Mouse (Mus musculus) embryo, embryonic 10.5 days (tissue): Measurements from ENCODE around the gene Atp6v1e1.
"Not testable (repeated sequence)": the region's sequence is repeated elsewhere in the genome, so short reads cannot be mapped to it uniquely, and the experiment has no call there.

Experiments
- DNase-seq: peaks from one replicate; pipeline ENCODE4 v3.0.0-alpha.2; 2015; ENCODE audit warnings: low spot score

Atp6v1e1 gene

GRCm38 (mm10) chr6:120820144-120820543 lies 2.4 kb downstream of the Atp6v1e1 start:
- DNase-seq, result no peak

- no peak for DNase-seq
These were observed 3.3 kb downstream of the Atp6v1e1 start for GRCm38 (mm10) chr6:120819294-120819693.

- DNase-seq, result not testable (repeated sequence)
These were observed 10.6 kb downstream of the Atp6v1e1 start for GRCm38 (mm10) chr6:120811999-120812398.

- DNase-seq, result no peak
These were observed 14.9 kb downstream of the Atp6v1e1 start for GRCm38 (mm10) chr6:120807738-120808081.

GRCm38 (mm10) chr6:120806999-120807737 lies 15.4 kb downstream of the Atp6v1e1 start:
- no peak for DNase-seq

GRCm38 (mm10) chr6:120799581-120800041 lies 23.0 kb downstream of the Atp6v1e1 start:
- no peak for DNase-seq

DNA sequence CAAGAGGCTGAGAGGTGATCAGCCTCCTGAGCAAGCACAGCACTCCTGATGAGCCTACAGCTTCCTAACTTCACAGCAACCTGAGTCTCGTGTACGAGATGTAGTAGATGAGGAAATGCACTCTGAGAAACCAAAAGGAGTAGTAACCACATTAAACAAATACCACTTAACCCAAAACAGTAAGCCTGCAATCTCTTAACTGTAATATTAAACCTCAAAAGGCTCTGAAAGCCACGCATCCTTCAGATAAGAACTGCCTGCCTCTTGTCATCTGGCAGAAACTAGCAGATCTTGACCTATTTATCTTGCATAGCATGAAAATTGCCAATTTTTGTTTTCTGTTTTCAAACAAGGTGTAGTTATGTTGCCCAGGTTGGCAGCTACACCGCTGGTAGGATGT lies 23.7 kb downstream of the Atp6v1e1 start:
- no peak for DNase-seq

- DNase-seq, result no peak
These were observed 24.6 kb downstream of the Atp6v1e1 start for GRCm38 (mm10) chr6:120798019-120798418.

GRCm38 (mm10) chr6:120796111-120796510 lies 26.5 kb downstream of the Atp6v1e1 start:
- DNase-seq, result no peak

DNA sequence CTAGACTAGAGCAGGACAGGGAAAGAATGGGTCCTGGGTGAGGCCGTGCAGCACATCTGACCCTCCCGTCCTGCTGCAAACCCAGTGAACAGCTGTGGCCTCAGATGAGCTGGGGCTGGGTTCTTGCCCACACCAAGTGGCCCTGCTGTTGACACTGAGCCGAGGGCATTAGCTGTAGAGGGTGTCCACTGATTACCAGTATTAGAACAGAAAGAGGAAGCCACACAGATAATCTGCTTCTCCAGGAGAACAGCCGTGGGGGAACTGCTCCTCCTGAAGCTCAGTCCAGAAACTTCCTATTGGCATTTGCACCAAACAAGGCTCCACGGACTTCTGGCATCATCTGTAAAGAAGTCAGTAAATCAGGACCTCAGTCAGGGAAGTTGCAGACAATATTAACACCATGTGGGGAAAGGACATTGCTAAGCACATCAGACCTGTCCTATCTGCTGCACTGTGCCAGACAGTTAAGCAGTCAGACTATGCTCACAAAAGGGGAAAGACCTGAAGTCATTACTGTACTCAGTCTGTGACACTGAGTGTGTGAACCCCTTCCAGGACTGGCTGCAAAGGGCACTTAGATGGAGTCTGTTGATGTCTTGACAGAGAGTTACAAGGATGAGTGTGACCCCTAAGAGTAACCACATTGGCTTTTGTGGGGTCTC lies 27.0 kb downstream of the Atp6v1e1 start:
- no peak for DNase-seq

DNA sequence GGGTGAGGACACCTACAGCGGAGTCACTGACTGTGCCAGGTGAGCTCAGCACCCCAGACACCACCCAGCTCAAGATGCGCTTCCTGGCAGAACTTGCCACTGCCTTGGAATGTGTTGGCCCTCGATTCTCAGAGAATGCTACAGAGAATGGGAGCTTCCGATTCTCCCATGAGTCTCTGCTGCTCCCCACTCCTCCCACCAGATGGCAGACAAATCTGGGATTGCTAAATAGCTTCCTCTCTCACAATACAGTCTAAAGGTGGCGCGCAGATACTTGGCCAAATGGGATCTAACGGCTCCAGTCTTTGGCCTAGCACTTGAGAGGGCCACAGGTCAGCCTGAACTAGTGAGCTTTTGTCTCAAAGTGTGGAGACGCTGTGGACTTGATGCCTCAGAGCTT lies 29.6 kb downstream of the Atp6v1e1 start:
- DNase-seq, result no peak

- no peak for DNase-seq
These were observed 31.9 kb downstream of the Atp6v1e1 start for GRCm38 (mm10) chr6:120790717-120791116.

DNA sequence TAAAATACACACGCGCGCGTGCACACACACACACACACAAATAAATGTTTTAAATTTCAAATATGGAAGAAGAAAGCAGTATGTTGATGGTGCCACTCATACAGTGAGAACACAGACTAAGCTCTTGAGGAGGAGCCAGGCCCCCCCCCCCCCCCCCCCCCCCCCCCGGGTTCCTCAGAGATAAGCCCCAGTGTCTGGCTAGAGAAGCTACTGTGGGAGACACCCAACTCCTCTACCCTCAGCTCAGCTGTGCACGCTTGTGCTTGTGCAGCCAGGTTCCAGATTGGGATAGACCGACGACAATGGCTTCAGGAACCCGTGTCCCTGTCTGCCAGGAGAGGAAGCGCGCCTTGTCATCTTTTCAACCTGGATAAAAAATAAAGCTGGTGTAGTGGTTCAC lies 32.4 kb downstream of the Atp6v1e1 start:
- no peak for DNase-seq

DNA sequence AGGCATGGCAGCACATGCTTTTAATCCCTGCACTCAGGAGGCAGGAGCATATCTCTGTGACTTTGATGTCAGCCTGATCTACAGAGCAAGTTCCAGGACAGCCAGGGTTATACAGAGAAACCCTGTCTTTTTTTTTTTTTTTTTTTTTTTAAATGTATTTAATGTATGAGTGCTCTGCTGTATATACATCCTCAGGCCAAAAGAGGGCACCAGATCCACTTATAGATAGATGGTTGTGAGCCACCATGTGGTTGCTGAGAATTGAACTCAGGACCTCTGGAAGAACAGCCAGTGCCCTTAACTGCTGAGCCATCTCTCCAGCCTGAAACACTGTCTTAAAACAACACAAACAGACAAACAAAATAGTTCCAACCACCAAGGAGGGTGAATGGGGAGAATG lies 33.7 kb downstream of the Atp6v1e1 start:
- DNase-seq, result peak; percentile 57

DNA sequence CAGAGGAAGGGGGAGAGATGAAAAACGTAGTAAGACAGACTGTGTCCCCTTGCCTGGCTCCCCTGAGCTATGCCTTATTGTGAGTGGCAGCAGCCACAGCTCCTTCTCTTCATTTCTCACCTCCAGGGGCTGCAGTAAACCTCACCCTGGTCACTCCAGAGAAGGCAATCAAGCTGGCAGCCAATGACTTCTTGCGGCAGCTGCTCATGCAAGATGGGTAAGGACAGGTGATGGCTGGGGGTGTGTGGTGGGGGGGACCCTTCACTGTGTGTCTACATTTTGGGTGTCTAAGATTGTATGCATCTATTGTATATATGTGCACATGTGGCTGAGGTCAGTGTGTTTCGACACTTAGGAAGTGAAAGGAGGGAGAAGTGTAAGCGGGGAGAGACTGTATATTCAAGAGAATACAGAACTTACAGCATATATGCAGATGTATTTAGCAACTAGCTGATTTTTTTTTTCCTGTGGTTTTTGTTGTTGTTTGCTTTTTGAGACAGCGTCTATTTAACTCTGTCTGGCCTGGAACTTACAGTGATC lies 34.5 kb downstream of the Atp6v1e1 start:
- no peak for DNase-seq

DNA sequence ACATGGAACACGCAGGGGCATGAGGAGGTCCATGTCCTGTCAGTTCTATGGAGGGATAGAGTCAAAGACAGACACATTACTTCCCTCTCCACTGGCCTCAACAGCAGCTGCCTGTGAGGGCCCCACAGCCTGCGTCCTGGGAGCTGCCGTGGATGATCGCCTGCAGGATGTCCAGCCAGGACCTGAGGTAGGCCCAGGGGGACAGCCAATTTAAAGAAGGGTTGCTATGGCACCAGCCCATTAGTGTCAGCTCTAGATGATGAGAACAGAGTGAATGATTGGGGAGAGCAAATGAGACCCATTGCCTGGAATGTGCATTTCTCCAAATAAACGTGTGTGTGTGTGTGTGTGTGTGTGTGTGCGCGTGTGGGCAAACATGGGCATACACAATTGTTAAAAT lies 38.2 kb downstream of the Atp6v1e1 start:
- no peak for DNase-seq

DNA sequence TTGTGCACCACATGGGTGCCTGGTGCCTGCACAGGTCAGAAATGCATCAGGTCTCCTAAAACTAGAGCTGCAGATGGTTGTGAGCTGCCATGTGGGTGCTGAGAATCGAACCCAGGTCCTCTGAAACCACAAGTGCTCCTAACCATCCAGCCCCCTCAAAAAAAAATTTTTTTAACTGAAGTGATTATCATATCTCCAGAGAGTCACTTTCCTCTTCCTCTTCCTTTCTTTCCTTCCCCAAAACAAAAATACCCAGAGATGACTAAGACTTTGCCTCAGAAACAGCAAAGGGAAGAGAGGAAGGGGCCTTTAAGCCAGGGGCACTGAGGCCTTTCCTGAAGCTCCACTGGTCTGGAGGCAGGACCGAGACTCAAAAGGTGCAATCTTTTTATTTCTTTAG lies 39.6 kb downstream of the Atp6v1e1 start:
- DNase-seq, result no peak

- no peak for DNase-seq
These were observed 44.4 kb downstream of the Atp6v1e1 start for GRCm38 (mm10) chr6:120778226-120778625.

DNA sequence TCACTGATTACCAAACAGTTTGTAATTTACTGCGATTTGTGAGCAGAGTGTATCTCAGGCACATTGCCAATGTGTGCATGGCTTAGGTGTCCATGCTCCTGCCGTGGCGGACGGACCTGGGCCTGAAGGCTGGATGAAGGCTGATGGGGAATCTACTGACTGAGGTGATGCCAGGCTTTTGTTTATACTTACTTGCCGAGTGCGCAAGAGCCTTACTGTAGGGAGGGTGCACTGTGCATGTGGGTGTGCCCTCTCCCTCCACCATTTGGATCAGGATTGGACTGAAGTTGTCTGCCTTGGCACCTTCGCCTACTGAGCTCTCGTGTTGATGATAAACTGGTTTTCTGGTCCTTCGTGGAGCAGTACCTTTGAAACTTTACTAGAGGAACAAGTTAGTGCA lies 45.1 kb downstream of the Atp6v1e1 start:
- DNase-seq, result no peak

GRCm38 (mm10) chr6:120776286-120776685 lies 46.3 kb downstream of the Atp6v1e1 start:
- no peak for DNase-seq

DNA sequence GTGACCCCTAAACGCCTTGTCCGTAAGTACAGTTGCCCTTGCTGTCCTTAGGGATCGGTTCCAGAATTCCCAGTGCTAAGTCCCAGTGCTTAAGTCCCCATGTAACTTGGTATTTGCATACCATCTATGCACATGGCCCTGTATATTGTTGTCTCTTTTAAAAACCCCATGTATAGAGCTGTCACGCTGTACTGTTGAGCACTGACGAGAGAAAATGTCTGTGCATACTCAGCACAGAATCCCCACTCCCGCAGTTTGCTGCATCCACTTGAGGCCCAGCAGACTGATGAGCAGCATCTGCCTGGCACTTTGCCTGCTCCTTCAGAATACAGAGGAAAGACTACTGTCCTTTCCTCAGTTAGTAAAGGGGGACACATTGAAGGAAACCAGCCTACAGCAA lies 48.8 kb downstream of the Atp6v1e1 start:
- DNase-seq, result no peak

- DNase-seq, result peak; percentile 49
These were observed 49.4 kb downstream of the Atp6v1e1 start, which contains the start of gene Slc25a18 for GRCm38 (mm10) chr6:120773149-120773628. Gene Slc25a18 (plus strand): TSS chr6:120773578.

DNA sequence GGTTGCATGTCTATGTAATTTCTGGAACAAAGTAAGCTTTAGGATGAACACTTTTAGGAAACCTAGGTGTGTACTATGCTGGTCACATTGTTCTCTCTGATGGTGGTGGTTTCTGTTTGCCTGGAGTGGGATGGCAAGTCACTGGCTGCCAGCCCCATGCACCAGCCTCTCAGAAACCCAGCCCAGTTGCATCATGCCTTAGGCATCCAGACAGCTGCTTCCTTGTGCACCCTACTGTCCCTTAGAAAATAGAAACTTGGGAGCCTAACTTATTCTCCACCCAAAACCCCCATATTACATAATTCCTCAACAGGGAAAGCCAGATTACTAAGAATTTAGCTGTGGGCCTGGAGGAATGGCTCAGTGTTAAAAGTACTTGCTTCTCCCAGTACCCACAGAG lies 50.6 kb downstream of the Atp6v1e1 start:
- no peak for DNase-seq
